Mouse (Mus musculus) CH12.LX (cell line): Measurements from ENCODE around the gene Il5ra. TPM values are rescaled to one million over a fixed set of nuclear protein-coding genes. Genes with fewer than 3 reads are reported as not detected.
A peak's percentile ranks its signal among the peaks of the same experiment; 100 is the strongest.

Source experiments
- DNase-seq: peaks from one replicate; pipeline ENCODE4 v3.0.0-alpha.2; 2013; ENCODE audit errors: extremely low read depth
- H3K27ac ChIP-seq: 2 replicates; pipeline ENCODE4 v1.5.1; 2012; ENCODE audit warnings: low read depth, mild to moderate bottlenecking, control low read depth, moderate library complexity; ENCODE audit not compliant: insufficient read depth
- H3K27me3 ChIP-seq: replicated peaks from 2 replicates; pipeline ENCODE3; 2012; ENCODE audit warnings: inconsistent platforms
- H3K36me3 ChIP-seq, 2 experiments: replicated peaks in 1 of 2; 2 replicates each; pipeline versions ENCODE3 to v1.6.1; 2012; ENCODE audit warnings: inconsistent platforms in 1 of 2, low read length in 1 of 2, mild to moderate bottlenecking in 1 of 2, mixed read lengths in 1 of 2, moderate library complexity in 1 of 2; ENCODE audit not compliant: control insufficient read depth in 1 of 2, insufficient read depth in 1 of 2
- H3K4me1 ChIP-seq, 2 experiments: 2 replicates each; pipeline ENCODE4 v1.6.1; 2012; ENCODE audit warnings: inconsistent platforms in 1 of 2, moderate library complexity in 1 of 2; ENCODE audit not compliant: insufficient read depth in 2 of 2, control insufficient read depth in 1 of 2
- H3K4me2 ChIP-seq: 2 replicates; pipeline ENCODE4 v1.6.1; 2012; ENCODE audit warnings: low read depth, mild to moderate bottlenecking, control low read depth; ENCODE audit not compliant: poor library complexity, insufficient read depth, severe bottlenecking
- H3K4me3 ChIP-seq, 3 experiments: fragments of 150-350 bp in 1 of 3; sonication (generic) in 1 of 3; replicated peaks in 1 of 3; 2 replicates each; pipeline versions ENCODE3 to v1.5.1; 2011 to 2012; ENCODE audit warnings: low read depth in 2 of 3, low read length in 2 of 3, mild to moderate bottlenecking in 2 of 3, moderate library complexity in 2 of 3, control low read depth in 1 of 3, improper control_type of control experiment in 1 of 3, inconsistent platforms in 1 of 3, mixed read lengths in 1 of 3; ENCODE audit not compliant: poor library complexity in 1 of 3
- H3K79me2 ChIP-seq: replicated peaks from 2 replicates; pipeline ENCODE4 v1.6.1; 2012; ENCODE audit warnings: mild to moderate bottlenecking, moderate library complexity; ENCODE audit not compliant: control insufficient read depth, poor library complexity, insufficient read depth, severe bottlenecking; ENCODE audit errors: extremely low read depth
- H3K9ac ChIP-seq: 2 replicates; pipeline ENCODE4 v1.6.1; 2012; ENCODE audit warnings: low read depth, mild to moderate bottlenecking, control low read depth, moderate library complexity; ENCODE audit not compliant: insufficient read depth
- H3K9me3 ChIP-seq: replicated peaks from 2 replicates; pipeline ENCODE3; 2012; ENCODE audit warnings: low read length, inconsistent platforms, mixed read lengths
- BHLHE40 ChIP-seq: IDR thresholded peaks from 2 replicates; pipeline ENCODE4 v1.6.1; 2011; ENCODE audit warnings: mild to moderate bottlenecking, low read depth, low read length, improper control_type of control experiment
- E2F4 ChIP-seq: IDR thresholded peaks from 2 replicates; pipeline ENCODE4 v1.6.1; 2011; ENCODE audit warnings: low read depth, low read length, improper control_type of control experiment; ENCODE audit not compliant: insufficient replicate concordance
- EP300 ChIP-seq: IDR thresholded peaks from 2 replicates; pipeline ENCODE4 v1.6.1; 2011; ENCODE audit warnings: low read length, improper control_type of control experiment
- ETS1 ChIP-seq: conservative IDR thresholded peaks from 2 replicates; pipeline ENCODE4 v1.6.1; 2012; ENCODE audit warnings: low read depth, mild to moderate bottlenecking, inconsistent platforms, low read length, improper control_type of control experiment, moderate library complexity
- IRF4 ChIP-seq: IDR thresholded peaks from 2 replicates; pipeline ENCODE4 v1.6.1; 2014; ENCODE audit warnings: low read depth, mild to moderate bottlenecking, inconsistent platforms, low read length, improper control_type of control experiment
- JUND ChIP-seq: conservative IDR thresholded peaks from 2 replicates; pipeline ENCODE4 v1.6.1; 2011; ENCODE audit warnings: low read depth, low read length, improper control_type of control experiment
- MAX ChIP-seq: IDR thresholded peaks from 2 replicates; pipeline ENCODE4 v1.6.1; 2011; ENCODE audit warnings: low read length, improper control_type of control experiment
- MAZ ChIP-seq: IDR thresholded peaks from 2 replicates; pipeline ENCODE4 v1.6.1; 2012; ENCODE audit warnings: low read depth, mild to moderate bottlenecking, inconsistent platforms, low read length, improper control_type of control experiment, moderate library complexity
- MEF2A ChIP-seq: IDR thresholded peaks from 2 replicates; pipeline ENCODE4 v1.6.1; 2014; ENCODE audit warnings: low read depth, mild to moderate bottlenecking, inconsistent platforms, low read length, improper control_type of control experiment, borderline replicate concordance
- MXI1 ChIP-seq: IDR thresholded peaks from 2 replicates; pipeline ENCODE4 v1.6.1; 2011; ENCODE audit warnings: mild to moderate bottlenecking, low read depth, low read length, improper control_type of control experiment
- MYC ChIP-seq: IDR thresholded peaks from 2 replicates; pipeline ENCODE4 v1.6.1; 2011; ENCODE audit warnings: low read depth, mild to moderate bottlenecking, improper control_type of control experiment, low read length
- NELFE ChIP-seq: IDR thresholded peaks from 2 replicates; pipeline ENCODE4 v1.6.1; 2011; ENCODE audit warnings: low read depth, low read length, improper control_type of control experiment
- NRF1 ChIP-seq: IDR thresholded peaks from 2 replicates; pipeline ENCODE4 v1.6.1; 2014; ENCODE audit warnings: low read depth, mild to moderate bottlenecking, inconsistent platforms, low read length, improper control_type of control experiment, moderate library complexity
- POLR2A ChIP-seq: IDR thresholded peaks from 2 replicates; pipeline ENCODE4 v1.6.1; 2011; ENCODE audit warnings: low read depth, mild to moderate bottlenecking, improper control_type of control experiment, low read length
- RCOR1 ChIP-seq: conservative IDR thresholded peaks from 2 replicates; pipeline ENCODE4 v1.6.1; 2012; ENCODE audit warnings: low read depth, mild to moderate bottlenecking, inconsistent platforms, low read length, improper control_type of control experiment
- SIN3A ChIP-seq: IDR thresholded peaks from 2 replicates; pipeline ENCODE4 v1.6.1; 2012; ENCODE audit warnings: low read length, improper control_type of control experiment, inconsistent platforms
- SMC3 ChIP-seq: IDR thresholded peaks from 2 replicates; pipeline ENCODE4 v1.6.1; 2011; ENCODE audit warnings: low read depth, low read length, improper control_type of control experiment
- TBP ChIP-seq: conservative IDR thresholded peaks from 2 replicates; pipeline ENCODE4 v1.6.1; 2011; ENCODE audit warnings: low read depth, low read length, improper control_type of control experiment
- TCF12 ChIP-seq: IDR thresholded peaks from 2 replicates; pipeline ENCODE4 v1.6.1; 2014; ENCODE audit warnings: low read depth, mild to moderate bottlenecking, inconsistent platforms, low read length, improper control_type of control experiment
- UBTF ChIP-seq: IDR thresholded peaks from 2 replicates; pipeline ENCODE4 v1.6.1; 2012; ENCODE audit warnings: low read depth, mild to moderate bottlenecking, inconsistent platforms, low read length, improper control_type of control experiment, moderate library complexity
- USF1 ChIP-seq: IDR thresholded peaks from 2 replicates; pipeline ENCODE4 v1.6.1; 2014; ENCODE audit warnings: low read depth, mild to moderate bottlenecking, inconsistent platforms, low read length, improper control_type of control experiment
- ZC3H11A ChIP-seq: IDR thresholded peaks from 2 replicates; pipeline ENCODE4 v1.6.1; 2012; ENCODE audit warnings: low read depth, mild to moderate bottlenecking, inconsistent platforms, low read length, improper control_type of control experiment
- dilution Hi-C: fragments of 300-500 bp; cut with MboI; formaldehyde crosslinking; loops from 2 replicates; pipeline ENCODE4 v1.14.3; 2020; ENCODE audit warnings: low sequenced_read_pairs; ENCODE audit not compliant: extremely low pct_unique_long_range_greater_than_20kb, extremely low pct_ligation_motif_present
- in situ Hi-C: fragments of 300-500 bp; cut with MboI; formaldehyde crosslinking; loops from 3 replicates; pipeline ENCODE4 v1.14.3; 2019; ENCODE audit warnings: low sequenced_read_pairs, low pct_ligation_motif_present, low pct_unique_long_range_greater_than_20kb, mixed read lengths
- polyA plus RNA-seq: library from polyadenylated mRNA; unstranded; fragments of >175 nt; gene quantifications from 2 replicates; pipeline ENCODE4 v1.2.1, GENCODE M21; 2012; ENCODE audit warnings: low read depth; ENCODE audit not compliant: insufficient read length
- total RNA-seq, 2 experiments: library from RNA; depleted of rRNA; stranded (reverse); fragments of 300-350 nt in 1 of 2; fragments of >200 nt in 1 of 2; gene quantifications; 2 replicates each; pipeline ENCODE4 v1.2.3; 2012 to 2014

The Il5ra gene
- total and polyA plus RNA-seq, 3 experiments = 65.0 to 119 (median 70.2) TPM

DNA sequence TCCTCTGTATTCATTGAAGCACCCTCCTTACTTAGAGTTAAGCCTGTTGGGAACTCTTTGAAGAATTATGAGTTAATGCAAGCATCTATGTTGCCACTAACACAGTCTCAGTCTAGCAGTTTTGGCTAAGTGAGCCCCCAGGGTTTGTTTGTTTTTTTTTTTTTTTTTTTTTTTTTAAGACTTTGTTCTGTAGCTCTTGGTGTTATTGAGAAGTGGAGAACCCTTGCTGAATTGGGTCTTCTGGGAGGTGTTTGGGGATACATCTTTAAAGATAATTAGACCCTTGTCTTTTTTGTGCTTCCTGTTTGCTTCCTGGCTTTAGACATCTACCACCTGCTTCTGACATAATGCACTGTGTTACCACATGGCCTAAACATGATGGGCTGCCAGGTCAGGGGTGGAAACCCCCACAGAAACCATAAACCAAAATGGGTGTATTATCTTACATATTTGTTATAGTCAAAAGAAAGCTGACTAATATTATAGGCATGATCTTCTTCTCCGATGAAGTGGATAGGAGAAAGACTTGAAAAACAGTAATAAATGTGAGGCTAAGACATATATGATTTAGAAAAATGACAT, 8.5 kb downstream of the Il5ra start (continued):
- TF ChIP-seq SIN3A (peak; percentile 48; the same call in 1 of the 2 replicates), JUND (0 out of 2 replicates have a peak, but pooled peaks have one; percentile 11), MAZ (no peak), TCF12 (peak; percentile 52; the same call in 1 of the 2 replicates), TBP (no peak), E2F4 (no peak), USF1 (no peak), BHLHE40 (peak; percentile 40; the same call in 1 of the 2 replicates), NELFE (no peak), MEF2A (peak; percentile 54; the same call in 1 of the 2 replicates), IRF4 (no peak), MYC (peak; percentile 86), MXI1 (0 out of 2 replicates have a peak, but pooled peaks have one; percentile 35), ETS1 (peak; percentile 74), NRF1 (no peak), EP300 (peak; percentile 64), POLR2A (no peak)

DNA sequence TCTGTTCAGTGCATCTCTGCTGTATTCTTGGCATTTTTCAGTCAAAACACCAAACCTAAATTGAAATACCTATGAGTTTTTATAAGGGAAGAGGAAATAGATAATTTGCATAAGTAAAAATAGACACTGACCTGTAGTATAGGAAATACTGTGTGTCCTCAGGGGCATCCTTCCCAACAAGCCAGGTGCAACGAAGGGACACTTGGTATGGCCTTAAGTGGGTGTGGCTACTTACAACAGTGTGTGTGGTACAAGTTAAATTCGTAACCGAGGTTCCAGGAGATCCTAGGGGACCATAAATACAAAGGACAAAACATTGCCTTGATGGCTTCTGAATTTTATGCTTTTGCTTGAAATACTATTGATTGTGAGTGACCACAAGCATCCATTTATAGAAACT, 10.6 kb downstream of the Il5ra start:
- in situ Hi-C loops (no loop called here), dilution Hi-C loops (no loop called here)
- Histone ChIP-seq H3K9ac (no peak overlapping the region), H3K9me3 (no peaks in the 10 kb centered on the region), H3K27ac (peak overlapping the region; percentile 58; the same call in 1 of the 2 replicates), H3K36me3 (peaks cover 57 to 77% of the 10 kb centered on the region in 2 experiments), H3K79me2 (peaks cover 17% of the 10 kb centered on the region), H3K4me1 (peaks cover 21 to 70% of the 10 kb centered on the region in 2 experiments), H3K27me3 (no peaks in the 10 kb centered on the region), H3K4me2 (peak overlapping the region; percentile 25; the same call in 1 of the 2 replicates), H3K4me3 (no peak overlapping the region)
- TF ChIP-seq SMC3 (0 out of 2 replicates have a peak, but pooled peaks have one; percentile 4), EP300 (0 out of 2 replicates have a peak, but pooled peaks have one; percentile 48), RCOR1 (no peak), ZC3H11A (no peak), MEF2A (peak; percentile 90), BHLHE40 (0 out of 2 replicates have a peak, but pooled peaks have one; percentile 15), MAZ (no peak), MAX (no peak), UBTF (no peak), ETS1 (peak; percentile 39; the same call in 1 of the 2 replicates), USF1 (no peak)
- DNase-seq = peak; percentile 66
